Mouse (Mus musculus): ENCODE data around the gene Clmn.

- no peak for TF ChIP-seq CTCF (IDR thresholded peaks at IDR 0.05; ENCODE audit: low read depth)
- no peak for TF ChIP-seq EP300 (optimal IDR thresholded peaks at IDR 0.05)
Measured at GRCm38 (mm10) chr12:104746601-104747000, 118.3 kb downstream of the Clmn start.
